Mouse (Mus musculus) frontal cortex, postnatal 36 days (tissue): ENCODE results near the gene Dph6.
"Not testable (repeated sequence)": the region's sequence is repeated elsewhere in the genome, so short reads cannot be mapped to it uniquely, and the experiment has no call there.

Experiments used
- DNase-seq, 2 experiments: peaks; one replicate each; pipeline ENCODE4 v3.0.0; 2022; ENCODE audit warnings: low spot score in 2 of 2

Dph6 gene

DNA sequence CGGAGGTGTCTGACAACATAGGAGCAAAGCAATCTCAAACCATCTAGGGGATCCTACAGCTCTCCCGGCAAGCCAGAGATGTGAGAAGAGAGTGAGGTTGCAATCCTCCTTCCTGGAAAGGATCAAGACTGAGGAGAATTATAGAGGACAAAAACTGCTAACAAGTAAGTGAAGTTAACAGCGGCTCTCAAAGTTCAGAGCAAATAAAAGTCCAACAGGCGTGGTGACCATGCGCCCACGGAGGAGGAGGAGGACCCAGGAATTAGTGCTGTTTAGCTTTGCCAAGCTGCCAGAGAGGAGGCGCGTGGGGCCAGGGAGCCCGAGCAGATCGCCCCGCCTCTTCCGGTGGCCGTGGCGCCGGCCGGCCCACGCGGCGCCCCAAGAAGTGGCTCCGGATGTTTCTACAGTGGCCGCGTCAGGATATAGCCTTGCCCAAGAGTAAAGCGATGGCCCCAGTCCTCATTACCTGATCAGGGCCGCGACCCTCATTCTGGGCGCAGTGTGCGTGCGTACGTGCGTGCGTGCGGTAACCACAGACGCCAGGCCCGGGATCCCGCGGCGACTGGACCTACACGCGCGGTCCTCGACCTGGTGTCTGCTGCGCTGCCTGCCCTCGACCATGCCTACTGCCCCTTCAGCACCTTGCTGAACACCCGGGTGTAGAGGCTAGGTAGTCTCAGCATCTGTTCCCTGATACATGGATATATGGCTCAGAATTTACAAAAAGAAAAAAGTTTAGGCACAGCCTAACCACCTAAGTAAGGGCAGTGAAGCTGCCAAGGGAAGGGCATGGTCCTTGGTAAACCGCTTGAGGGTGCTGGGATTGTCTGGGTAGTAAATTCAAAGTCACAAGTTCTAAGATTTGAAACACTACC, at the start of gene Dph6:
Gene Dph6 (minus strand): TSS at position 600 of the 875 bp plus-strand sequence.
- DNase-seq: peak; percentile 88 to 89

DNA sequence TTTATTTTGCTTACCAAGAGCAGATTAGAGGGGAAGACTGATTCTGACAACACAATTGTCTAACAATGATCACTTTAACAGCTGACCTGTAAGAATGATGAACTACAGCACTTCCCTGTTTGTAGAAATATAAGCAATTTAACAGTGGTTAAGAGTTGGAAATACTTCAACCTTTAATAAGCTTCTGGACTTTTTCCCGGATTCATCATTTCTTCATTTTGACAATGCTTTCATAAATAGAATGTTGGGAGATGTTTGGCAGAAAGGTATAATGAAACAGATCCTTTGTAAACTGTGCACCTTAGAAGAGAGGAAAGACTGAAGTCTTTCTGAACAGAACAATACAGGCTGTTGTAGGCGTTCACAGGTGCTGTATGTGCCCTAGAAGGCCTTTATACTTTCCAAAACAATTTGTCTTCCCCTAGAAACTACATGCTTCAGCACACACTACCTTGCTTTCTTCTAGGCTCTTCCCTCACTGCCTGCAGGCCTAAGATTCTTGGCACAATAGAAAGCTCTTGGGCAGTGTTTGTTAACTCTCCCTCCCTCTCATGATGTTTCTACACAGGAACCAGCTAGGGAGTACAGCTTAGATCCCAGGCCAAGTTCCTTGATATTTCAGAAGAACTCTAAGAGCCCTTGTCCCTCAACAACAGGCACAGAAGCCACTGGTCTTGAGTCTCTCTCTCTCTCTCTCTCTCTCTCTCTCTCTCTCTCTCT, 46.4 kb upstream of the Dph6 start:
- no peak for DNase-seq

DNA sequence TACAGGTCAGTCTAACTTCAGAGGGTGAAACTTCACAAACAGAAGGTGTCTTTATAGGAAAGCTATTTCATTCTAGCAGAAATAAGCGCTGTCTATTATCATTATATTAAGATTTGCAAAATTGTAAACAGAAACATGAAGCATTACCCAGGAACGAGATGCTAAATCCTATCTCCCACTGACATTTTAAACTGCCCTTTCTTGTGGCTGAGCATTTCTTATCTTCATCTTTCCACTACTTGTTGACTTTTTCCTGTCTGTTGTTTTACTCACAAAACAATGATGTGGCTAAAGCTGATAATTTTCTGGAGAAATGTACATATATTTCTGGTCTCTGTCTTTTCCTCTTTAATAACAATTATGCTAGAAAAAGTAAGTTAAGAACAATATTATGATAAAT, 36.8 kb upstream of the Dph6 start:
- no peak for DNase-seq

DNA sequence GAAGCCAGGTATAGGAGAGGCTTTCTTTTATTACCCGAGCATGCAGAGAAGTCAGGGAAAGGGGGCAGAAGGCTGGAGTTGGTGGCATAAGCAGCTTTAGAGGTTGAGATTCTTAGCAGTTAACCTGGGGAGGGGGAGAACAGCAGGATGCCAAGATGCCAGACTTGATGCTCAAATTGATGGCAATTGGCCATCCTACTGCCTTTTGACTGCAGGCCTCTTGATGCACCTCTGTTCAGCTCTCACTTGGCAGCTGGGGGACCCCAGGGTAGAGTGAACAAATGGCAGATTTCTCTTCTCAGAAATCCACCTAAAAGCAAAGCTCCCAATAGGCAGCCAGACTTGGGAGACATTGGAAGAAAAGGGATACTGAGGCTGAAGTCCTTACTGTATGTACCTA, 32.7 kb upstream of the Dph6 start:
- DNase-seq: no peak

DNA sequence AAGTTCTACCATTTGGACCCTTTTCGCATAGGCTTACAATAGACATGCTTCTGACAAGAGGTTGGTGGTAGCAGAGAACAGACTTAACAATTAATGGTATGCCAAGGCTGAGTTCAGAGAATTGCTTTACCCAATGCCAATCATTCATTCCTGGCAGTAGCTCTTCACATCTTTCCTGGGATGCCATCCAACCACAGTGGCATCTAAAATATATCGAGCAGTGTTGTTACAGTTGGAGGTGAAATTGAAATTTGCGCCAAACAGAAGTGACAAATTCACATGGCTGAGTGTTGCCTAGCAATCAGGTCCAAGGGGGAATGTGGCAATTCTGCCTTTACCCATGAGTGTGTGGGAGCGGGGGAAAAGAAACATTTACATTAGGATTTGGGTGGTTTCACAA, 32.3 kb upstream of the Dph6 start:
- DNase-seq: peak; percentile 3 to 34

DNA sequence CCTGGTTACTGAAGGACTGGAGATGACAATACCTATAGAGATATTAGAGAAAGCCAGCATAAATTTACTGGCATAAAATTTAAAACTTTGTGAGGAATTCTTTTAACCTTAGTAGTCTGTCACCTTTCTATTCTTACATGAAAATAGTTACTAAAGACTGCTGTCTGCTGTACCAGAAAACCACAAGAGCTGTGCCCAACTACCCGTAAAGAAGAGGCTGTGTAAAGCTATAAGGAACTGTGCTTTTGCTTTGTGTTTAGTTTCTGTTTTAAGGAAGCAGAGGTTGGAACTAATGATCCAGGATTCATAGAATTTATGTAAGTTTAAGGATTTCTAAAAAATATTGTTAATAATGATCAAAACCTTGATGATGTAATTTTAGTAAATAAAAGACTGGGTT, 19.1 kb upstream of the Dph6 start:
- no peak for DNase-seq

DNA sequence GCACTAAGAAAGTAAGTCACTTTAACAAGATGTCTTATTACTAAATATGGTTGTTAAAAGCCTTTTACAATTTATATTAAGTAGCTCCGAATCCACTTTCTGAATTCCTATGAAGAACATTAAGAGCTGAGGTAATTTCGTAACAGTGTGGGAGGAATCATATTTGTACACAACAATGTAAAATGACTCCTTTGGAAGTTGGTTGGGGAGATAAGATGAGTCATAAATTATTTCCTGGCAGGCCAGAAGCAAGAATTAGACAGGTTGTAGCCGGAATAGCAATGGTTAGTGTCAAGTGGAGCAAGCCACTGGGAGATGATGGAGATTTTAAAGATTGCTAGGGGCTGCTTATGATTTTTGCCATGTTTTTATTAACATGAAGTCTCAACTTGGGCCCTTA, 16.2 kb upstream of the Dph6 start:
- DNase-seq: no peak

DNA sequence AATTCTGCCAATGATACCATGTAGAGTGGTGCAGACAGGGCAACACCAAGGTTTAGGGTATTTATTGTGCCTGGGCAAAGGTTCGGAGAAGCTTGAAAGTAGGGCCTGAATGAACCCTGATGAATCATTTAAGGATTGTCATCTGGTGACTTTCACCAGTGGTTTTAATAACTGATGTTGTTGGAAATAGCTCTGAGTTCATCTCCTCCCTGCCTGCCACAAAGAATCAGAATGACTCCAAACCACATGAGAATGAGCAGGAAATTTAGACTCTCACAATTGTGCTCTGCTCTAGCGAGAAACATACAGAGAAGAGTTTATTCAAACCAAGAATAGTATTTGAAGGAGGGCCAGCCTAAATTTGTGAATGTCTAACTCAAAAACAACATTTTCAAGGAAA, 4.2 kb upstream of the Dph6 start:
- no peak for DNase-seq

DNA sequence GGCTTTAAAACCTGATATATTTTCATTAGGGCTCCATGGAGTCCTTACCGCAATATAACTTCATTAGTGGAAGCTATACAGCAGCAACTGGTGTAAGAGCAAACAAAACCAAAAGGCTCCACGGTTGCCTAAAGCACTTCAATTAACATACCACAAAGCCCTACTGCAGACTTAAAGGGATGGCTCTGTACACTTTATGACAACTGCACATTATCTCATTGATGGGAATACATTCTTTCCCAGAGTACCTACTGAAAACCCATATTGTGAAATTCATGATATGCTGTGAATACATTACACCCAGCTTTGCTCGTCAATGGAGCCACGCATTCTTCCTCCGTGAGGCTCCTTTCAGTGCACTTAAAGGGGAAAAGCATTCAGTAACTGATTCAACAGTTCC, 8.5 kb downstream of the Dph6 start:
- no peak for DNase-seq

DNA sequence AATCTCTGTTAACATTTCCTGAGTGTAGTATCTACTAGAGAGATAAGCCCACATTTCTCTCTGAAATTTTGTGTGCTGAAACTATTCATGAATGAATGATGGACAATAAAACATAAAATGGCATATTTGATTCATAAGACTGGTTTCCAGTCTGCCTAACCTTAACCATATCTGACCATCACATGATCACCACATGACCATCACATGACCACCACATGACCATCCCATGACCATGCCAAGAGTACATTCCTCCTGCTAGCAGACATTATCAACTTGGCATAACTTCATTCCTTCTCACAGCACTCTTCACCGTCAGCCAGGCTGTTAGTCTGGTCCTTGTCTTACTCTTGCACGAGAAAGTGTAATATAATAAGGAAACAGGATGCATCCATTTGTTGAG, 10.9 kb downstream of the Dph6 start:
- no peak for DNase-seq

DNA sequence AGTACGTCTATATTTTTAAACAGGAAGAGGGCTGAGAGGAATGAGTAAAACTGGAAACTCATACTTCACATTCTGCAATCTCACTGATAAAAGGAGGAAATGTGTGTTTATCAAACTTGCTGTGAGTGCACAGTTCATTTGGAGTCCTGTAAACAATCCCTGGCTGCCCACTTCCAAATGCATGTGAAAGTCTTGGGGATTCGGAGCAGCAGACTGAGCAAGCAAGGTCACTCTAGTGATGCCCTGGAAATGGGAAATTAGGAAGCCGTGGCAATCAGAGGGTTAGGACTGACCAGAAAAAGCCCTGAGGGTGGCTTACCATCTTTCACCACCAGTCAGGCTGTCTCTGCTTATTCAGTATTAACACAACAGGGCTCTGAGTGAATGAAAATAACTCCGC, 30.1 kb downstream of the Dph6 start:
- no peak for DNase-seq

DNA sequence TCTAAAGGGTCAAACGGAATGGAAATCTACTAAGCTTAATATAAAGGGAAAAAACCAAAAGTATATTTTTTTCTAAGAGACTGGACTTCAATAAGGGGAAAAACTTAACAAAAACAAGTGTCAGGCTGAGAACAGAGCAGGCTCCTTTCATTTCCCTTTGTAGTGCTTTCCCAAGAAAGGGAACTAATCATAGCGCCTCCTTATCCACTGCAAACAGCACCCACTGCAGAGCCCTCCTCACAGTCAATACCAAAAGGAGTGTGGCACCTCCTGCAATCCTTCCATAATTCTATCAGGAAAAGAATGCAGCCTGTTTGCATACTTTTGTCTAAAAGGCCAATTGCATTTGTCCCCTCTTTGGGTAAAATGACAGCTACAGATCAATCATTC, 32.2 kb downstream of the Dph6 start:
- no peak for DNase-seq

DNA sequence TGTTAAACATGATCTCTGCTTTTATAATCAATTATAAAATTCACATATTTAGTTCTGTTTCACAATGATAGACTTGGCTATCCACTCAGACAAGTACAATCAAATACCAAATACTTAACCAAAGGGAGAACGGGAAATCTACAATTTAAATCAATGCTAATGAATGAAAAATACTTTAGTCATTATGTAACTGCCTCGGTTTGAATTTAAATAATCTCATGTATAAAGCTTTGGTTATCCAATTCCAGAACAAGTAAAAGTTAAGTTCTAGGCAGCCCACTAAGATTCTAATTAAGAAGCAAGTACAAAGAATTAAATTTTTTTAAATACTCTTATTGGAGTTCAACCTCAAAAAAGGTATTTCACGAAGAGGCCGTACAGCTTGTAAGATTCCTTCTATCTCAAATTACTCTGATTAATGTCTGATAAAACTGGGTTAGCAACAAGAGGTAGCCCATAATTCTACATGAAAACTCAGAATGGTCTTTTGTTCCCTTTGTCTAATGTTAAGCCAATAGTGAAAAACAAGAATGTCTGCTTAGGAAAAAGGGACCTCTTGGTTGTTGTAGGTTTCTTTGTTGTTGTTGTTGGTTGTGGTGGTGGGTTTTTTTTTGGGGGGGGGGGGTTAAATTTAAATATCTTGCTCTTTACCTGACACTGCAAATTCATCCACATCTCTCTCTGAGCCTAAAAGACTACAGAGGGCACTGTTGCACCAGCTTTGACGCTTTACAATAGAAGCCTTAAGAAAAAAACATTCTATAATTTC, 32.8 kb downstream of the Dph6 start:
- DNase-seq: peak in 1 of 2 experiments; percentile 50

DNA sequence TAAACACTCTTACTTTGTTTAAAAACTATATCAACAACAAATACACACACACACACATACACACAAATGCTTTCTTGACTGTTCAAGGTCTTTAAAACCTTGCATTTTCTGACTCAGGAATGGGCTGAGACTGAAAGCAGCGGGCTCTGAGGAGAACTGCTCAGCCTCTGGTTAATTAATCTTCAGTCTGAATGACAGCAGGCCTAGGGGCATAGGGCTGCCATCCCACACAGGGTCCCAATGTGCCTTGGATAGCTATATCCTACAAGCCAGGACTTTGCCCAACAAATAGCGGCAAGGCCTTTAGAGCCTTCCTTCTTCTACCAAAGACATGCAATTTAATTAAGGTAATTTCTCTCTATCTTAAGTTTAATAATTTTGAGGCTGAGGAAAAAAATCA, 43.2 kb downstream of the Dph6 start:
- no peak for DNase-seq

DNA sequence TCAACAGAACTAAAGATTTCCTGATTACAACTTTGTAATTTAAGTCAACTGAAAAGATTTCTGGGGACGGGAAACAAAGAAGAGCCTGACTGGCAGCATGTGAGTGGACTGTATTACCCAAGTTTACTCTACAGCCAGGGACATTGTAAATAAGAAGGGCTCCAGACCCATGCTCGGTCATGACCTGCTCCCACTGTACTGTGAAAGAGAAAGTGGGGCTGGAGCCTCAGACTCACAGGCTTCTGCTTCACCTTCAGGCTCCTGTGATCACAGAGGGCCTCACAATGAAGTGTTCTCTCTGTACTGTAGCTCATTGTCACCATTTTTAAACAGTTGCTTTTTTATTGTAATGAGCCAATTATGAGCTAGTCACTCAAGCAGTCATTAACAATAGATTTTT, 44.7 kb downstream of the Dph6 start:
- no peak for DNase-seq

DNA sequence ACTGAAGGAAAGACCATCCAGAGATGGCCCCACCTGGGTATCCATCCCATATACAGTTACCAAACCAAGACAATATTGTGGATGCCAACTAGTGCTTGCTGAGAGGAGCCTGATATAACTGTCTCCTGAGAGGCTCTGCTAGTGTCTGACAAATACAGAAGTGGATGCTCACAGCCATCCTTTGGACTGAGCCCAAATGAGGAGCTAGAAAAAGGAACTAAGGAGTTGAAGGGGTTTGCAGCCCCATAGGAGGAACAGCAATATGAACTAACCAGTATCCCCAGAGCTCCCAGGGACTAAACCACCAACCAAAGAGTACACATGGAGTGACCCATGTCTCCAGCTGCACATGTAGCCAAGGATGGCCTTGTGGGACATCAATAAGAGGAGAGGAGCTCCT, 49.6 kb downstream of the Dph6 start:
- DNase-seq: not testable (repeated sequence)

DNA sequence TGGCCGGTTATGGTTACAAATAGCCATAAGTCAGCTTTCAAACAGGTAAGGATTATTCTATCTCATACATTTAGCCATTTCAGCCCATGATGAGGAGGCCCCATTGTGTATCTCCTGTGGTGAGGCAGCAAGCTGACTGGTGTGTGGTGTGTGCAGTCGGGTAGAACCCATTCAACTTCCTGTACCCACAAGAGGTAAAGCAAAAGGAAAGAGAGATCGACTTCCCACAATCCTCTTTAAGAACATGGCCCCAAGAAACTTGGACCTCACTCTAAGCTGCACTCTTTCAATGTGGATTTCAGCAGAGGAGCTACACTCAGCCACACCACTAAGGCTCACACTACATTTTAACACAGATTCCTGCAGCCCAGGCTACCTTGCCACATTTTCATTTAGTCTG, 53.6 kb downstream of the Dph6 start:
- DNase-seq: no peak

DNA sequence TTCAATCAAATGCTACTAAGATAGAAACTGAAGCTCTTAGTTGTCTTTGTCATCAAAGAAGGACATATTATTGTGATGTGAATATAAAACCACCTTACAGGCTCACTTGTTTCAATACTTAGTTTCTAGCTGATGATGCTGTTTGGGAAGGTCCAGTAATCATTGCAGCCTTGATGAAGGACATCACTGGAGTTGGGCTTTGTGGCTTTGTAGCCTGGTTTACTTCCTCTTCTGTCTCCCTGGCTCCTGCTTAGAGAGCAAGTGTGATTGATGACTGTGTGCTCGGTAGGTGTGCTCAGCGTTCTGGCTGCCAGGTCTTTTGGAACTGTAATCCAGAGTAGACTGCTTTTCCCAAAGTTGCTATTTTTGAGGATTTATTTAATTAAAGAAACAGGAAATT, 55.0 kb downstream of the Dph6 start:
- DNase-seq: no peak

DNA sequence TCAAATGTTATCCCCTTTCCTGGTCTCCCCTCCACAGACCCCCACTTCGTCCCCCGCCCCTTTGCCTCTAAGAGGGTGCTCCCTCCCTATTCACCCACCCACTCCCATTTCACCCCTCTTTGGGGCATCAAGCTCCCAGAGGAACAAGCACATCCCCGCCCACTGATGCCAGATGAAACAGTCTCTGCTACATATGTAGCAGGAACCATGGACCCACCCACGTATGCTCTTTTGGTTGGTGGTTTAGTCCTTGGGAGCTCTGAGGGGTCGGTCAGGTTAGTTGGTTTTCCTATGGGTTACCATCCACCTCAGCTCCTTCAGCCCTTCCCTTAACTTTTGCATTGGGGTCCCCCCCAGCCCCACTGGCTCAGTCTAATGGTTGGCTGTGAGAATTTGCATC, 61.4 kb downstream of the Dph6 start:
- DNase-seq: no peak

DNA sequence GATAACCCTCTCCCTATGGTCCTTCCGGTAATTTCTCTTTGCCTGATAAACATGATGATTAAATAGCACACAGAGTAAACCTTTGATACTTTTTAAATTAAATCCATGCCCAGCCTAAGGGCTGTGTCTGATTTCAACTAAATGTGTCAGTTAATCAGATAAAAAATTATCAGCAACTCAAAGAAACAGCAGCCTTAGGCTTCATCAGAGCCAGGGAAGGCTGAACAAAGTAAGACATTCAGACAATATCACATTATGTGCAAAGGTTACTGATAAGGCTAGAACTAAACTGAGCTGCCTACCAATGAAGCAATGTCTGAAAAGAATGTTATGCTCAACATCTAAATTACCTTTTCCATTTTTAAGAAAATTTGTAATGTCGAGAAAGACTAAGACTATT, 74.0 kb downstream of the Dph6 start:
- DNase-seq: no peak

DNA sequence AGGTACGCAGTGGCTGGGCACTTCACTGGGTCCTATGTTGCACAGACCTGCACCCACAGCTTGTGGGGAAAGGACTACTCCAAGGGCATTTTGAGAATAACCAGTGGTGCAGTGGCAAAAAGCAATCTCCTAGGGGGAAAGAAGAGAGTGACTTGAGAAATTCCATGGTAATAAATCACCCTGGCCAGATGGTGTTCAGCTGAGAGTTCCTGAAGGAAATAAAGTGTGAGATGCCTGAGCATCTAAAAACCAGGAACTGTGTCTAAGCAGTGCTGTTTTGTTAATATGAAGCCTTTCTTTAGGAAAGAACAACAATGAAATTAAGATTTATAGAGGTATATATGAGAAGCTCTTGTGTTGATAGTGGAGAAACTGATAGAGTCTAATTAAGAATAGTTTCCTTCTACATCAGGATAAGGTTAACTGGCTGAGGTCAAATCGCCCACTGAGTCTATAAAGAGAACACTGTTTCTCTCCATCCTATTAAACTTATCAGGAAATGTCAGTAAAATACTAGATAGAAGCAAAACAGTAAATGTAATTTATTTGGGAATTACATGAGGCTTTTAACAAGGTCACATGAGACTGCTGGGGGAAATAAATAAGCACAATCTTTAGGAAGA, 111.7 kb downstream of the Dph6 start:
- no peak for DNase-seq

DNA sequence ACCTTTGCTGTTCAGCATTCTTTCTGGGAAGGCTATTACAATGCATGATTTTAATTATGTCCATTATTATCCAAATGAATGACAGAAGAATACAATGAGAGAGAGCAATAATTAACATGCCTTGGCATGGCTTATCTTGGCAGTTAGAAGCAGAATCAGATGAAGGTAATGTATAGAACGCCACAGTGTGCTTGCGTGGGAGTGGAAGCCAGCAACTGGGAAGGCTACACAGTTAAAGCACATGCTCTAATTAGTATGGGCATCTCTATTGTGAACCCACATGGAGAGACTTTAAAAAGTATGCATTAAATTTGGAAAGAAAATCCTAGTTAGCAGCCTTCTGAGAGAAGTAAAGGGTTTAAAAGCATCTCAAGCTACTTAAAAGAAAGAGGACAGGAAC, 112.4 kb downstream of the Dph6 start:
- DNase-seq: peak in 1 of 2 experiments; percentile 11
